Comparison of ENCODE assay signal across 19 mouse cellular contexts in genomic region chr11:63665268-63665934, GRCm38 (mm10).
DNase-seq lines count a peak whose midpoint lies in the region; ATAC-seq and TF ChIP-seq lines count a peak whose summit lies in the region.
"Had no signal": no experiment of that assay in that cellular context is flagged by ENCODE, and none has a peak within 500 bp of the region (broad histone marks: within the 10 kb centered on the region; RNA-seq: fewer than 3 reads in every experiment).

No protein-coding gene starts in this region.

- intact Hi-C loops in left cerebral cortex, postnatal 4 days (cut with DNase I) = no loop called here

- H3K27me3 ChIP-seq in limb, embryonic 10.5 days (ENCODE audit: low read depth, poor library complexity, severe bottlenecking) = 0 out of 2 replicates have a peak, but pooled peaks cover 6% of the 10 kb centered on the region
- no peaks in the 10 kb centered on the region for H3K27me3 ChIP-seq in limb, embryonic 14.5 days (ENCODE audit: control insufficient read depth, insufficient read depth, low read length)
- H3K27me3 ChIP-seq: forebrain, embryonic 13.5 days; heart, embryonic 15.5 days had no signal

- no peak for TF ChIP-seq POLR2A in limb, embryonic 14.5 days (IDR thresholded peaks at IDR 0.05; ENCODE audit: borderline replicate concordance, extremely low read depth, insufficient read depth, insufficient read length)

- H3K27ac ChIP-seq in limb, embryonic 10.5 days = peak overlapping the region; percentile 69
- no peak overlapping the region for H3K27ac ChIP-seq in limb, embryonic 14.5 days (replicated peaks; ENCODE audit: low read depth, low read length)
- H3K27ac ChIP-seq in layer of hippocampus, adult 2 months = no peak overlapping the region
- H3K27ac ChIP-seq: forebrain, embryonic 13.5 days; gastrocnemius, adult 2 months; heart, embryonic 15.5 days; hindbrain, embryonic 14.5 days had no signal

- no peak overlapping the region for H3K9ac ChIP-seq in limb, embryonic 14.5 days (ENCODE audit: low read depth, low read length, severe bottlenecking)
- H3K9ac ChIP-seq: forebrain, embryonic 13.5 days; forebrain, postnatal 0 days; heart, embryonic 15.5 days; hindbrain, embryonic 14.5 days had no signal

- H3K4me3 ChIP-seq in limb, embryonic 10.5 days = no peak overlapping the region
- H3K4me3 ChIP-seq in limb, embryonic 14.5 days (replicated peaks; ENCODE audit: low read length) = no peak overlapping the region
- no peak overlapping the region for H3K4me3 ChIP-seq in layer of hippocampus, adult 2 months
- H3K4me3 ChIP-seq: forebrain, embryonic 13.5 days; gastrocnemius, adult 2 months; heart, embryonic 15.5 days had no signal

- peak; percentile 21 for DNase-seq in embryo, embryonic 11 days
- DNase-seq in embryo, embryonic 10.5 days (ENCODE audit: low spot score) = no peak
- peak; percentile 5 for DNase-seq in ovary, postnatal 36 days (ENCODE audit: low spot score)
- no peak for DNase-seq in ovary, adult 18-20 months (ENCODE audit: low spot score)
- DNase-seq in limb, embryonic 10.5 days (ENCODE audit: low spot score) = peak; percentile 47
- no peak for DNase-seq in limb, embryonic 14.5 days (ENCODE audit: low spot score)
- DNase-seq in layer of hippocampus, adult 2 months (ENCODE audit: low spot score in 2 of 2) = no peak
- DNase-seq in left cerebral cortex, postnatal 4 days = no peak
- DNase-seq: adrenal gland, adult 8-10 months; cerebellum, adult 18-20 months; cerebellum, adult 9-11 months; cerebellum, postnatal 36 days; forebrain, postnatal 0 days; gastrocnemius, adult 2 months; gastrocnemius, postnatal 25 days; heart, postnatal 14 days had no signal

- peaks cover 32% of the 10 kb centered on the region for H3K4me1 ChIP-seq in limb, embryonic 10.5 days
- peaks cover 9% of the 10 kb centered on the region for H3K4me1 ChIP-seq in limb, embryonic 14.5 days (ENCODE audit: control insufficient read depth, insufficient read depth, low read length)
- H3K4me1 ChIP-seq: forebrain, embryonic 13.5 days; heart, embryonic 15.5 days had no signal

- TF ChIP-seq CTCF in layer of hippocampus, adult 2 months (conservative IDR thresholded peaks at IDR 0.05) = no peak

- no peaks in the 10 kb centered on the region for H3K9me3 ChIP-seq in limb, embryonic 10.5 days (replicated peaks)
- no peaks in the 10 kb centered on the region for H3K9me3 ChIP-seq in limb, embryonic 14.5 days (ENCODE audit: control insufficient read depth, low read length)
- H3K9me3 ChIP-seq: forebrain, embryonic 13.5 days; heart, embryonic 15.5 days had no signal

- WGBS in limb, embryonic 10.5 days = 30% methylated on average over 12 of the region's 12 CpGs
- WGBS in limb, embryonic 14.5 days = 18% methylated on average over 12 of the region's 12 CpGs

- H3K4me2 ChIP-seq in limb, embryonic 14.5 days (replicated peaks; ENCODE audit: low read depth, low read length, severe bottlenecking) = no peak overlapping the region
- H3K4me2 ChIP-seq: forebrain, embryonic 13.5 days; heart, embryonic 15.5 days; hindbrain, embryonic 14.5 days had no signal

- no peaks in the 10 kb centered on the region for H3K36me3 ChIP-seq in limb, embryonic 10.5 days
- H3K36me3 ChIP-seq in limb, embryonic 14.5 days (ENCODE audit: control insufficient read depth, insufficient read depth, low read length) = no peaks in the 10 kb centered on the region
- H3K36me3 ChIP-seq: heart, embryonic 15.5 days had no signal

- peak; percentile 68 for ATAC-seq in limb, embryonic 14.5 days (ENCODE audit: low FRiP score, low read depth)
- ATAC-seq: forebrain, embryonic 13.5 days; forebrain, postnatal 0 days had no signal

Comparison
In these comparisons a context has a peak if more than half of its experiments do, and no peak if none do; other contexts are left out.
1. DNase-seq: peak in embryo, embryonic 11 days (single experiment), ovary, postnatal 36 days (single experiment) and limb, embryonic 10.5 days (single experiment); none in embryo, embryonic 10.5 days (single experiment), ovary, adult 18-20 months (single experiment), limb, embryonic 14.5 days (single experiment), layer of hippocampus, adult 2 months (0 of 2) and left cerebral cortex, postnatal 4 days (single experiment).